ENCODE assay signal across 12 mouse cellular contexts in the genomic region with DNA sequence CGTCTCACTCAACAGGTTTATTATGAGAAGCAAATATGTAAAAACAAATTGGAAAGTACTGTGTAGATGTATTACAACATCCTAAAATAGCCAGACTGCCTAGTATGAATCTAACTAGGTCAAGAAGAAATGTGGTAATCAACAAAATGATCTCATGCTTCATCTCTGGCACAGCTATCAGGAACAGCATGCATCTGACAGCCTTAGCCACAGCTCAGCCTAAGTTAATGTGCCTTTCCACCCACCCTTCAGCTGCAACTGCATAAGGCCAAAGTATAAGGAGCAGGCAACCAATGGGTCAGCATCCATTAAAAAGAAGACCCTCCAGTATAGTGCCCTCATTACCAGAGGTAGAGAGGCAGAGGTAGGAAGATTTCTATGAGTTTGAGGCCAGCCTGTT. TPM values are rescaled to one million over a fixed set of nuclear protein-coding genes. Genes with fewer than 3 reads are reported as not detected.
DNase-seq lines count a peak whose midpoint lies in the region; ATAC-seq and TF ChIP-seq lines count a peak whose summit lies in the region.
"Had no signal": no experiment of that assay in that cellular context is flagged by ENCODE, and none has a peak within 500 bp of the region (broad histone marks: within the 10 kb centered on the region; RNA-seq: fewer than 3 reads in every experiment).

No protein-coding gene starts in this region.

- no peak overlapping the region for H3K9ac ChIP-seq in forebrain, postnatal 0 days
- no peak overlapping the region for H3K9ac ChIP-seq in forebrain, embryonic 12.5 days
- H3K9ac ChIP-seq: embryonic facial prominence, embryonic 13.5 days; heart, embryonic 12.5 days; limb, embryonic 12.5 days; midbrain, embryonic 12.5 days had no signal

- H3K36me3 ChIP-seq in forebrain, postnatal 0 days (ENCODE audit: insufficient read depth): no peaks in the 10 kb centered on the region
- no peaks in the 10 kb centered on the region for H3K36me3 ChIP-seq in forebrain, embryonic 12.5 days (replicated peaks)
- H3K36me3 ChIP-seq: embryonic facial prominence, embryonic 13.5 days; heart, embryonic 12.5 days; limb, embryonic 12.5 days; midbrain, embryonic 12.5 days had no signal

- no peaks in the 10 kb centered on the region for H3K9me3 ChIP-seq in forebrain, postnatal 0 days (ENCODE audit: low read length)
- no peaks in the 10 kb centered on the region for H3K9me3 ChIP-seq in forebrain, embryonic 12.5 days
- H3K9me3 ChIP-seq: embryonic facial prominence, embryonic 13.5 days; heart, embryonic 12.5 days; limb, embryonic 12.5 days; midbrain, embryonic 12.5 days had no signal

- TF ChIP-seq CTCF in forebrain, postnatal 0 days (IDR thresholded peaks at IDR 0.05; ENCODE audit: low read depth): no peak
- no peak for TF ChIP-seq CTCF in olfactory bulb, adult 2 months (IDR thresholded peaks at IDR 0.05; ENCODE audit: insufficient read depth, low read depth, low read length)

- H3K4me2 ChIP-seq in forebrain, postnatal 0 days (ENCODE audit: low read depth): no peak overlapping the region
- no peak overlapping the region for H3K4me2 ChIP-seq in forebrain, embryonic 12.5 days
- H3K4me2 ChIP-seq: embryonic facial prominence, embryonic 13.5 days; heart, embryonic 12.5 days; limb, embryonic 12.5 days; midbrain, embryonic 12.5 days had no signal

- no peak overlapping the region for H3K4me3 ChIP-seq in forebrain, postnatal 0 days (ENCODE audit: low read depth, low read length)
- H3K4me3 ChIP-seq in forebrain, embryonic 12.5 days (replicated peaks): no peak overlapping the region
- H3K4me3 ChIP-seq in olfactory bulb, adult 2 months (ENCODE audit: insufficient read depth, low read depth, low read length): no peak overlapping the region
- H3K4me3 ChIP-seq: embryonic facial prominence, embryonic 13.5 days; heart, embryonic 12.5 days; limb, embryonic 12.5 days; midbrain, embryonic 12.5 days had no signal

- peak; percentile 72 for ATAC-seq in forebrain, postnatal 0 days
- ATAC-seq in forebrain, embryonic 12.5 days (ENCODE audit: low FRiP score): no peak

- no peaks in the 10 kb centered on the region for H3K4me1 ChIP-seq in forebrain, postnatal 0 days (ENCODE audit: insufficient read depth)
- no peaks in the 10 kb centered on the region for H3K4me1 ChIP-seq in forebrain, embryonic 12.5 days
- no peaks in the 10 kb centered on the region for H3K4me1 ChIP-seq in olfactory bulb, adult 2 months (ENCODE audit: control insufficient read depth, insufficient read depth, low read length)
- H3K4me1 ChIP-seq: midbrain, embryonic 12.5 days had no signal

- H3K27ac ChIP-seq in forebrain, postnatal 0 days (ENCODE audit: low read depth, low read length): no peak overlapping the region
- no peak overlapping the region for H3K27ac ChIP-seq in forebrain, embryonic 12.5 days
- peak overlapping the region; percentile 26; the same call in 1 of the 2 replicates for H3K27ac ChIP-seq in olfactory bulb, adult 2 months (ENCODE audit: insufficient read depth, low read depth, low read length)
- H3K27ac ChIP-seq: embryonic facial prominence, embryonic 13.5 days; limb, embryonic 12.5 days; midbrain, embryonic 12.5 days had no signal

- WGBS in forebrain, postnatal 0 days: 82% methylated on average over 1 of the region's 1 CpGs
- WGBS in forebrain, embryonic 12.5 days: 91% methylated on average over 1 of the region's 1 CpGs
- 82% methylated on average over 1 of the region's 1 CpGs for WGBS in olfactory bulb, adult 2 months

- no peak for TF ChIP-seq POLR2A in olfactory bulb, adult 2 months (IDR thresholded peaks at IDR 0.05; ENCODE audit: insufficient read depth, low read depth, low read length)

- DNase-seq in forebrain, postnatal 0 days: peak; percentile 17
- peak; percentile 42 for DNase-seq in right cerebral cortex, adult 18-20 months
- DNase-seq in right cerebral cortex, postnatal 14 days: no peak
- DNase-seq in frontal cortex, postnatal 36 days (ENCODE audit: low spot score in 2 of 2): peak; percentile 24 to 51
- no peak for DNase-seq in kidney, postnatal 36 days
- DNase-seq in thymus, postnatal 14 days: no peak

- H3K27me3 ChIP-seq in forebrain, postnatal 0 days (ENCODE audit: insufficient read depth, low read length): no peaks in the 10 kb centered on the region
- H3K27me3 ChIP-seq in forebrain, embryonic 12.5 days: no peaks in the 10 kb centered on the region
- H3K27me3 ChIP-seq: embryonic facial prominence, embryonic 13.5 days; heart, embryonic 12.5 days; limb, embryonic 12.5 days; midbrain, embryonic 12.5 days had no signal

RNA-seq across cellular contexts. Expression of a gene that starts 34.1 kb away (rescaled TPM):
- 1.7 and 2.5 TPM in 2 replicates for total RNA-seq in forebrain, postnatal 0 days (2014; rRNA removed)
- polyA plus RNA-seq in forebrain, postnatal 0 days (2015; fragmentation: Nextera tagmentation; extraction: Ambion mirVana): 1.3 and 1.5 TPM in 2 replicates
- polyA plus RNA-seq in forebrain, embryonic 12.5 days (2016; fragmentation: Nextera tagmentation; extraction: Ambion mirVana): 5.4 and 8.7 TPM in 2 replicates
- not detected in 2 replicates for polyA plus RNA-seq in olfactory bulb, adult 2 months (2012; ENCODE audit: insufficient read depth, insufficient read length, low replicate concordance, missing spikeins)

Comparison
In these comparisons a context has a peak if more than half of its experiments do, and no peak if none do; other contexts are left out.
1. DNase-seq: peak in forebrain, postnatal 0 days (single experiment), right cerebral cortex, adult 18-20 months (single experiment) and frontal cortex, postnatal 36 days (2 of 2); none in right cerebral cortex, postnatal 14 days (single experiment), kidney, postnatal 36 days (0 of 2) and thymus, postnatal 14 days (single experiment).